ENCODE assay signal across 24 mouse cellular contexts in the genomic region with DNA sequence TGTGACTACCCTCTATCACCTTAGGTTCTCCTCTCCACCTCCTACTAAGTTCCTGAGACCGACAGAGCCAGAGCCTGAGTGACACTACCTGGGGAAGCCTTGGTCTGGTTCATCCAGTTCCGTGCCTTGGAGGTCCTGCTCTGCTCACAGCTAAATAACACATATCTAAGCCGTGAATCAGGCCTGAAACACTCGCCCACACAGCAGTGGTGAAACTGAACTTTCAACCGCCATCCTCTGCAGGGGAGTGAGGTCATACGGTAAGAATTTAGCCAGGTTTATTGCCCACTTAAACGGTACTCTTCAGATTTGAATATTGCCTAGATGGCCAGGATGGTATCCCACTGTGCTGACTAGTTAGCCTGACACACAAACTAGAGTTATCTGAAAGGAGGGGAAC. TPM values are rescaled to one million over a fixed set of nuclear protein-coding genes. Genes with fewer than 3 reads are reported as not detected.
A peak's percentile ranks its signal among the peaks of the same experiment; 100 is the strongest.
DNase-seq lines count a peak whose midpoint lies in the region.
"Had no signal": no experiment of that assay in that cellular context is flagged by ENCODE, and none has a peak within 500 bp of the region (broad histone marks: within the 10 kb centered on the region; RNA-seq: fewer than 3 reads in every experiment).

No protein-coding gene starts in this region.

- peak; percentile 11 for DNase-seq in urinary bladder, postnatal 14 days (ENCODE audit: low spot score)
- DNase-seq in urinary bladder, adult 18-20 months (ENCODE audit: low spot score in 2 of 2): no peak
- peak; percentile 28 for DNase-seq in R1 (ENCODE audit: low read depth, low spot score)
- DNase-seq in induced T-regulatory cell, adult 2 months (ENCODE audit: low read depth): peak; percentile 39
- no peak for DNase-seq in forebrain, embryonic 10.5 days (ENCODE audit: extremely low spot score, low spot score)
- no peak for DNase-seq in cerebellum, adult 11 months
- DNase-seq in cerebellum, postnatal 10 days: no peak
- DNase-seq: adrenal gland, postnatal 10 days; cerebellum, adult 8-10 months; gastrocnemius, adult 2 months; heart, postnatal 36 days; kidney, adult 18-20 months; kidney, postnatal 10 days; retina, postnatal 1 day; right cerebral cortex, postnatal 25 days; spleen, adult 18-20 months had no signal

- H3K36me3 ChIP-seq in forebrain, embryonic 10.5 days (replicated peaks): no peaks in the 10 kb centered on the region
- H3K36me3 ChIP-seq: embryonic facial prominence, embryonic 10.5 days; forebrain, embryonic 12.5 days; heart, embryonic 15.5 days; liver, embryonic 15.5 days; midbrain, embryonic 13.5 days; neural tube, embryonic 12.5 days had no signal

- 80% methylated on average over 7 of the region's 7 CpGs for WGBS in forebrain, embryonic 10.5 days

- no peak overlapping the region for H3K4me3 ChIP-seq in forebrain, embryonic 10.5 days
- H3K4me3 ChIP-seq: embryonic facial prominence, embryonic 10.5 days; forebrain, embryonic 12.5 days; gastrocnemius, adult 2 months; heart, embryonic 15.5 days; left cerebral cortex, adult 2 months; liver, embryonic 15.5 days; midbrain, embryonic 13.5 days; neural tube, embryonic 12.5 days had no signal

- H3K4me1 ChIP-seq in forebrain, embryonic 10.5 days: peaks cover 25% of the 10 kb centered on the region
- H3K4me1 ChIP-seq: liver, embryonic 15.5 days had no signal

- no peak overlapping the region for H3K27ac ChIP-seq in forebrain, embryonic 10.5 days
- H3K27ac ChIP-seq: embryonic facial prominence, embryonic 10.5 days; forebrain, embryonic 12.5 days; gastrocnemius, adult 2 months; heart, embryonic 15.5 days; hindbrain, embryonic 14.5 days; left cerebral cortex, adult 2 months; liver, embryonic 15.5 days; midbrain, embryonic 13.5 days; neural tube, embryonic 12.5 days had no signal

- peaks cover 34% of the 10 kb centered on the region for H3K27me3 ChIP-seq in forebrain, embryonic 10.5 days (ENCODE audit: poor library complexity, severe bottlenecking)
- H3K27me3 ChIP-seq: neural tube, embryonic 12.5 days had no signal

- H3K9me3 ChIP-seq in forebrain, embryonic 10.5 days: no peaks in the 10 kb centered on the region
- H3K9me3 ChIP-seq: embryonic facial prominence, embryonic 10.5 days; forebrain, embryonic 12.5 days; heart, embryonic 15.5 days; liver, embryonic 15.5 days; midbrain, embryonic 13.5 days; neural tube, embryonic 12.5 days had no signal

RNA-seq across cellular contexts. Expression of gene Ccne1, which starts 30.1 kb away (rescaled TPM):
- polyA plus RNA-seq in forebrain, embryonic 10.5 days (2016; fragmentation: Nextera tagmentation; extraction: Ambion mirVana): 116 and 117 TPM in 2 replicates

RNA-seq across cellular contexts. Expression of gene Uri1, which starts 53.8 kb away (rescaled TPM):
- polyA plus RNA-seq in forebrain, embryonic 10.5 days (2016; fragmentation: Nextera tagmentation; extraction: Ambion mirVana): 44.4 and 49.3 TPM in 2 replicates

Comparison
In these comparisons a context has a peak if more than half of its experiments do, and no peak if none do; other contexts are left out.
1. DNase-seq: peak in urinary bladder, postnatal 14 days (single experiment), R1 (single experiment) and induced T-regulatory cell, adult 2 months (single experiment); none in urinary bladder, adult 18-20 months (0 of 2), forebrain, embryonic 10.5 days (single experiment), cerebellum, adult 11 months (single experiment) and cerebellum, postnatal 10 days (0 of 2).